Mouse (Mus musculus) megakaryocyte, embryonic 14.5 days (primary cell): ENCODE data around the gene Ctdspl2.

Source experiments
- FLI1 ChIP-seq: IDR thresholded peaks from 2 replicates; pipeline ENCODE4 v1.6.1; 2012; ENCODE audit warnings: low read length, inconsistent platforms, mixed read lengths
- GATA1 ChIP-seq: IDR thresholded peaks from 3 replicates; pipeline ENCODE4 v1.6.1; 2012; ENCODE audit warnings: mixed read lengths, low read length, inconsistent platforms, borderline replicate concordance

GRCm38 (mm10) chr2:122059365-122060115, 103.7 kb downstream of the Ctdspl2 start:
- TF ChIP-seq FLI1 (no peak), GATA1 (no peak)
